Mouse (Mus musculus) monocyte, adult 2 months (primary cell): Measurements from ENCODE around the gene Ube2f.

Experiments
- DNase-seq, 2 experiments: peaks; one replicate each; pipeline ENCODE4 v3.0.0; 2022; ENCODE audit warnings: low spot score in 2 of 2, low read depth in 1 of 2

The Ube2f gene

GRCm38 (mm10) chr1:91295544-91295943 lies 45.4 kb downstream of the Ube2f start:
- DNase-seq = no peak

GRCm38 (mm10) chr1:91297799-91298744 lies 48.0 kb downstream of the Ube2f start, which contains the start of gene Scly:
TSS of gene Scly (plus strand) at chr1:91298338.
- DNase-seq = peak; percentile 83 to 88

- DNase-seq = no peak
These were observed 49.1 kb downstream of the Ube2f start for GRCm38 (mm10) chr1:91299026-91299706.

- no peak for DNase-seq
These were observed 49.8 kb downstream of the Ube2f start for GRCm38 (mm10) chr1:91299707-91300426.

- DNase-seq = no peak
These were observed 51.3 kb downstream of the Ube2f start for GRCm38 (mm10) chr1:91301206-91301920.

GRCm38 (mm10) chr1:91302021-91302420 lies 51.9 kb downstream of the Ube2f start:
- no peak for DNase-seq

- no peak for DNase-seq
These were observed 54.5 kb downstream of the Ube2f start for GRCm38 (mm10) chr1:91304621-91305020.

GRCm38 (mm10) chr1:91309366-91310085 lies 59.4 kb downstream of the Ube2f start:
- no peak for DNase-seq

- no peak for DNase-seq
These were observed 62.2 kb downstream of the Ube2f start for GRCm38 (mm10) chr1:91312273-91312672.

GRCm38 (mm10) chr1:91313251-91313650 lies 63.1 kb downstream of the Ube2f start:
- DNase-seq = no peak

- no peak for DNase-seq
These were observed 67.6 kb downstream of the Ube2f start for GRCm38 (mm10) chr1:91317656-91318055.

GRCm38 (mm10) chr1:91321760-91322438 lies 71.8 kb downstream of the Ube2f start, which contains the start of gene Espnl:
TSS of gene Espnl (plus strand) at chr1:91322075.
- no peak for DNase-seq

- no peak for DNase-seq
These were observed 74.5 kb downstream of the Ube2f start for GRCm38 (mm10) chr1:91324646-91325045.

- DNase-seq = no peak
These were observed 75.5 kb downstream of the Ube2f start for GRCm38 (mm10) chr1:91325488-91326042.

- no peak for DNase-seq
These were observed 82.0 kb downstream of the Ube2f start for GRCm38 (mm10) chr1:91332102-91332501.

GRCm38 (mm10) chr1:91333582-91333981 lies 83.5 kb downstream of the Ube2f start:
- no peak for DNase-seq

- DNase-seq = no peak
These were observed 87.3 kb downstream of the Ube2f start for GRCm38 (mm10) chr1:91337355-91337754.
